Mouse (Mus musculus) central nervous system, embryonic 18 days (tissue): ENCODE measurements around the gene Eme2. TPM values are rescaled to one million over a fixed set of nuclear protein-coding genes. Genes with fewer than 3 reads are reported as not detected.

ENCODE experiments used
- polyA plus RNA-seq: library from polyadenylated mRNA; depleted of rRNA; stranded (reverse); fragments of >200 nt; gene quantifications from 2 replicates; pipeline ENCODE4 v1.2.3, GENCODE M21; 2012; rRNA removed

Gene Eme2
- 33.9 and 36.5 TPM in 2 replicates for polyA plus RNA-seq

GRCm38 (mm10) chr17:24894995-24895547 lies at the start of gene Eme2, which contains the start of gene Mrps34:
TSS of gene Eme2 (minus strand) at chr17:24895087.
TSS of gene Mrps34 (plus strand) at chr17:24895116.

GRCm38 (mm10) chr17:24936259-24937237 lies 41.7 kb upstream of the Eme2 start, which contains the start of gene Mapk8ip3:
TSS of gene Mapk8ip3 (minus strand) at chr17:24936977.

DNA sequence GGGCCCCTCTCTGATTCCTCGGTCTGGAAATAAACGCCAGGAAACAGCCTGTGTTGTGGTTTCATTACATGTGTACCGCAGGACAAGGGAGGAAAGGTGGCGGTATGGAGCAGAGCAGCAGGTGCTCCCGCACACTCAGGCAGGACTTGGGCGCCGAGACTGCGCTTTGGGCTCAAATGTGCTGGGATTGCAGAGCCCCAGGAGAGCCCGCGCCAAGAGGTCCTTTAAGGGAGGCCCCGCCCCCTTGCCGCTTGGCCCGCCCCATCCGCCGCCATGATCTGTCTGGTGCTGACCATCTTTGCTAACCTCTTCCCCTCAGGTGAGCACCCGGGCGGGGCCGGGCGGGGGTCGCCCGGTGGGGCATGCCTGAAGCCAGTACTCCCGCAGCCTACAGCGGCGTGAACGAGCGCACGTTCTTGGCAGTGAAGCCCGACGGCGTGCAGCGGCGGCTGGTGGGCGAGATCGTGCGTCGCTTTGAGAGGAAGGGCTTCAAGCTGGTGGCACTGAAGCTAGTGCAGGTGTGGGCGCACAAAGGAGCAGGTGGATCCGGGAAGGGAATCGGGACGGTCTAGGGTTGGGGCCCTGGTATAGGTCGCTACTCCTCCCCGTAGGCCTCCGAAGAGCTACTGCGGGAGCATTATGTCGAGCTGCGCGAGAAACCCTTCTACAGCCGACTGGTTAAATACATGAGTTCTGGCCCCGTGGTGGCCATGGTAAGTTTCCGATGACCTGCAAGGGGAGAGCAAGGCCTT lies 1.5 kb upstream of the Eme2 start, which contains the start of gene Nme3:
TSS of gene Nme3 (plus strand) at position 260 of the 752 bp plus-strand sequence.

GRCm38 (mm10) chr17:24886134-24886931 lies 8.6 kb downstream of the Eme2 start, which contains the start of the genes Nubp2 and Spsb3:
TSS of gene Nubp2 (minus strand) at chr17:24886349.
TSS of gene Spsb3 (plus strand) at chr17:24886643.

GRCm38 (mm10) chr17:24865776-24866175 lies 29.1 kb downstream of the Eme2 start, which contains the start of gene Igfals:
TSS of gene Igfals (plus strand) at chr17:24865997.

GRCm38 (mm10) chr17:24850065-24850772 lies 44.7 kb downstream of the Eme2 start, which contains the start of gene Fahd1:
TSS of gene Fahd1 (minus strand) at chr17:24850364.

DNA sequence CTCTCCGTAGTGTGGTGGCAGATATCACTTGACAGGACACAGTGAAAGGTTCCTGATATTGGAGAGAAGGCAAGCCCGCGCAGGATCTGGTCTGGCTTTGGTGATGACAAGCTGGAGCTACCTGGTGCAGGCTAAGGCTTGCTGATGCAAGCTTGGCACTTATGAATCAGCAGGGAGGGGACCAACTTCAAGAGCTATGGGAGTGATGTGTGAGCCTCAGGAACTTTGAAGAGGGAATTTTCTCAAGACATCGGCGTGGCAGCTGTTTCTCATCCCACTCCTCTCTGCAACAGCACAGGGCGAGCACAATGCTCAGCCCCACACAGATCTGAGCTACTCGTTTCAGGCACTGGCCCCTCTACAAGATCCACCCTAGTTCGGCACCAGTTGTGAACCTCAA lies 55.0 kb downstream of the Eme2 start, which contains the start of gene Hagh:
TSS of gene Hagh (plus strand) at position 302 of the 400 bp plus-strand sequence.

Other genes starting within 250 kb of the Eme2 start
- gene Slc9a3r2, start 244.8 kb downstream of the Eme2 start, polyA plus RNA-seq = 48.9 and 51.1 TPM in 2 replicates
- gene Npw, start 236.6 kb downstream of the Eme2 start, polyA plus RNA-seq = 0.31 and 0.40 TPM in 2 replicates
- 73.8 and 74.1 TPM in 2 replicates for gene Zfp598, start 225.4 kb downstream of the Eme2 start, polyA plus RNA-seq
- 153 and 170 TPM in 2 replicates for gene Syngr3, start 205.1 kb downstream of the Eme2 start, polyA plus RNA-seq
- 28.7 and 30.4 TPM in 2 replicates for gene Gfer, start 198.9 kb downstream of the Eme2 start, polyA plus RNA-seq
- gene Noxo1, start 198.9 kb downstream of the Eme2 start, polyA plus RNA-seq = 7.4 and 8.2 TPM in 2 replicates
- gene Tbl3, start 187.4 kb downstream of the Eme2 start, polyA plus RNA-seq = 63.2 and 66.6 TPM in 2 replicates
- 0.28 TPM in 2 replicates for gene Rnf151, start 177.0 kb downstream of the Eme2 start, polyA plus RNA-seq
- 1,636 and 1,660 TPM in 2 replicates for gene Rps2, start 177.0 kb downstream of the Eme2 start, polyA plus RNA-seq
- 265 and 272 TPM in 2 replicates for gene Ndufb10, start 170.6 kb downstream of the Eme2 start, polyA plus RNA-seq
- gene Rpl3l, start 167.3 kb downstream of the Eme2 start, polyA plus RNA-seq = 0.08 and 0.35 TPM in 2 replicates
- 36.6 and 37.8 TPM in 2 replicates for gene Msrb1, start 158.4 kb downstream of the Eme2 start, polyA plus RNA-seq
- gene Hs3st6, start 142.1 kb downstream of the Eme2 start, polyA plus RNA-seq = 0.18 and 0.32 TPM in 2 replicates
- not detected in 2 replicates for gene Meiob, start 90.8 kb downstream of the Eme2 start, polyA plus RNA-seq
- gene Hagh, start 54.9 kb downstream of the Eme2 start, polyA plus RNA-seq = 53.3 and 54.8 TPM in 2 replicates
- gene Fahd1, start 44.7 kb downstream of the Eme2 start, polyA plus RNA-seq = 17.5 and 18.2 TPM in 2 replicates
- gene Igfals, start 29.1 kb downstream of the Eme2 start, polyA plus RNA-seq = 0.04 TPM in 2 replicates
- 24.0 and 25.9 TPM in 2 replicates for gene Nubp2, start 8.7 kb downstream of the Eme2 start, polyA plus RNA-seq
- gene Spsb3, start 8.4 kb downstream of the Eme2 start, polyA plus RNA-seq = 86.4 and 94.7 TPM in 2 replicates
- 97.2 and 101 TPM in 2 replicates for gene Mrps34, start within 50 bp of the Eme2 start, polyA plus RNA-seq
- gene Nme3, start 1.4 kb upstream of the Eme2 start, polyA plus RNA-seq = 78.7 and 90.5 TPM in 2 replicates
- 223 and 233 TPM in 2 replicates for gene Mapk8ip3, start 41.9 kb upstream of the Eme2 start, polyA plus RNA-seq
- gene Jpt2, start 65.6 kb upstream of the Eme2 start, polyA plus RNA-seq = 43.2 and 49.2 TPM in 2 replicates
- gene Cramp1l, start 120.7 kb upstream of the Eme2 start, polyA plus RNA-seq = 21.1 and 22.2 TPM in 2 replicates
- gene Ift140, start 121.0 kb upstream of the Eme2 start, polyA plus RNA-seq = 23.7 and 25.6 TPM in 2 replicates
- gene Tmem204, start 188.5 kb upstream of the Eme2 start, polyA plus RNA-seq = 9.3 and 9.4 TPM in 2 replicates
- gene Telo2, start 220.9 kb upstream of the Eme2 start, polyA plus RNA-seq = 44.7 and 46.3 TPM in 2 replicates
- 0.08 and 0.23 TPM in 2 replicates for gene Ptx4, start 225.7 kb upstream of the Eme2 start, polyA plus RNA-seq
- gene Clcn7, start 238.3 kb upstream of the Eme2 start, polyA plus RNA-seq = 41.6 and 42.0 TPM in 2 replicates